Mouse (Mus musculus): ENCODE measurements at regions not wholly inside any gene's neighbourhood (a gene's known extent, or its start where the extent isn't known, plus 50 kb on each side); places are given as distances from the start of the nearest gene placed in this dataset.

DNA sequence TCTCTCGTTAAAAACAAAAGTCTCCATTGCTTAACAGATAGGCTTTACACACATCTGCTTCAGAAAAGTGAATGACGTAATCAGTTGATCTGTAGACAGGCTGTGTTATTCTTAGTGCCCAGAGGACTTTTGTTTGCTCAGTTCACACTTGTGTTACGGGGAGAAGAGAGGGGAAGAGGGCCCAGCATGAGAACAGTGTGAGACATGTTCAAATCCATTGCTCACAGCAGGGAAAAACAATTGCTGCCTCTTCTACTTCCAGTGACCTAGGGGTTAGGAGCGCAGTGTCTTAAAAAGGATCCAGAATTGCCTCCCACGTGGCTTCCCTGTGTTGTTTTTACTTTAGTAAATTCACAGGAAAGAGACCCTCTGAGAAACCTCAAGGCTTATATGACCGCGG lies 243.3 kb upstream of the BC052040 start:
- DNase-seq = no peak

DNA sequence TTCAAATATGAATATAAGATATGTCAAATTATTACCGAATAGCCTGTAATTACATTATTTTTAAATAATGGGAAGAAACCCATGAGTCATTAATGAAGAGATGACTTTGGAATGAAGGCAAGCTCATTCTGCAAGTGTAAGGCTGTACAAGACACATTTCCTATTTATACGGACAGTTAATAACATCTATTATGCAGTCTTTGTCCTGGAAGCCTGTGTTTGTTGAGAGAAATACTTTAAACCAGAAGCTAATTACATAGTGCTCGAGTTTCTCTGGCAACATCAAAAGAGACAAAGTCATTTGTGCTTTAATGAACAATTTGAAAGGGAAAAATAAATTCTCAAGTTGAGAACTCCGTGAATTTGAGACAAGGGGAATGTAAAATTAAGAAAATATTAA lies 242.5 kb upstream of the BC052040 start:
- DNase-seq = no peak

- DNase-seq = no peak
These were observed 239.2 kb upstream of the BC052040 start for GRCm38 (mm10) chr2:115342360-115342759.

DNA sequence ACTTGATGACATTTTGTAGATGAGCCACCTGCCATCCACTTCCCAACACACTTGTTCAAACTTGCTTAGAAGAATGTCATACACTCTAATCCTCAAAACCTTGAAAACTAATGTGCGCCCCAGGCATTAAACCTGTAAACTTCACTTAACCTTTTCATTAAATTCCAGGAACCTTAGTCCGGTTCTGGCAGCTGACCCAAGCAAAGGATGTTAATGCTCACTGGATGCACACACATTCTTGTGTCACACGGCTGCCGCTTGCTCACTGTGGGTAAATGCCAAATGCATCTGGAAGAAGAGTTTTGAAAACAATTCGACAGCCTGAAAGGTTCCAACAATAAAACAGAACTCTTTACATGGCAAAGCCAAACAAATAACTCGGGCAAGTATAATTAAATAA lies 235.0 kb upstream of the BC052040 start:
- no peak for DNase-seq

DNA sequence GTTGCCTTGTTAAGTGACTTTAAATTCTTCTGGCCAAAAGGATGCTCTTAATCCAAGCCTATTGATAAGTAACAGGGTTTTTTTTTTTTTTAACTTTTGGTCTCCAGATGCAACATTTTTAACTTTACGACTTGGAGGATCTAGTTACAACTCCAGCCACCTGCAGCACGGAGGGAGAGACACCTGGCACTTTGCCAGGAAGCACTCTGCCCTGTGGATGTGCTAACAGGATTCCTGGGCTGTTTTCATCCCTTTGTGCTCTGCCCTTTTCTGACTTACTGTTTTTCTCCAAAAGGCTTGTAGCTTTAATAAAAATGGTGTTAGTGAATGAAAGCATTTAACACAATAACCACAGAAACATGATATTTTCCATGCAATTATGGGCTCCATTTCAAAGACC lies 233.3 kb upstream of the BC052040 start:
- peak; percentile 47 to 51 for DNase-seq

GRCm38 (mm10) chr2:115371072-115371471 lies 210.4 kb upstream of the BC052040 start:
- no peak for DNase-seq

DNA sequence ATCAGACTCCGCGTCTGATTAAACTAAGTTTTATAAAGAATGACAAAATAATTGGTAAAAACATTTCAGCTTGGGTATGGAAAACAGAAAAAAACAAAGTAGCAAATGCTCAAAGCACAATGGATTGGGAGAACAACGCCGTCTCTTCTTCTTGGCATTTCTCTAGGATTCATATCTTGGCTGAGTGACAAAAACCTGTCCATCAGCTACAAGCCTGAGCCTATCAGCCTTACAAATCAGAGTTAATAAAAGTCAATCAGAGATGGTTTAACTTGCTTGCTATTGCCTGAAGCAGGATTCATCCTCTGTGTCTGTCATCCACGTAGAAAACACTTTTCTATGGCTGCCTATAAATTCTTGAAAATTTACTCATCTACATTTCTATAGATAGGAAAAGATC lies 206.2 kb upstream of the BC052040 start:
- DNase-seq = peak; percentile 10 to 37

- DNase-seq = peak; percentile 8 to 13
These were observed 196.9 kb upstream of the BC052040 start for GRCm38 (mm10) chr2:115384414-115385180.

GRCm38 (mm10) chr2:115385207-115386168 lies 196.0 kb upstream of the BC052040 start:
- DNase-seq = no peak

- no peak for DNase-seq
These were observed 189.9 kb upstream of the BC052040 start for GRCm38 (mm10) chr2:115391575-115391974.

GRCm38 (mm10) chr2:115392082-115392762 lies 189.3 kb upstream of the BC052040 start:
- no peak for DNase-seq

GRCm38 (mm10) chr2:115394091-115394490 lies 187.4 kb upstream of the BC052040 start:
- DNase-seq = no peak

DNA sequence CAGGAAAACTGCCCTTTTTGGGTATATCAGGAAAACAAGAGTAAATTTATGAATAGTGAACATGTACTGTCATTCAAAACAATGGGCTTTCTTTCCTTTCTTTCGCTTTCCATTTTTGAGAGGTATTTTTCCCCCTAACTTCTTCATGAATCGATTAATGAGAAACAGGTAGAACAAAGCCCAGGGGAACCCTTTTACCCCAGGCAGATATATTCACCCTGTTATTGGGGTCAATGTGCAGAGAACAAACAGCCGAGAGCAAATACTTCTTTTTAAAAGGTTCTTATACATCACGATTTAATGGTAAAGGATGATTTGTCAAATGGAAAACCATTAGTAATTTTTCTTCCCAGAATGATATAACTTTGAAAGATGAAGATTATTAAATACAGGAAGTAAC lies 183.0 kb upstream of the BC052040 start:
- DNase-seq = no peak

- no peak for DNase-seq
These were observed 182.3 kb upstream of the BC052040 start for GRCm38 (mm10) chr2:115399107-115399740.

DNA sequence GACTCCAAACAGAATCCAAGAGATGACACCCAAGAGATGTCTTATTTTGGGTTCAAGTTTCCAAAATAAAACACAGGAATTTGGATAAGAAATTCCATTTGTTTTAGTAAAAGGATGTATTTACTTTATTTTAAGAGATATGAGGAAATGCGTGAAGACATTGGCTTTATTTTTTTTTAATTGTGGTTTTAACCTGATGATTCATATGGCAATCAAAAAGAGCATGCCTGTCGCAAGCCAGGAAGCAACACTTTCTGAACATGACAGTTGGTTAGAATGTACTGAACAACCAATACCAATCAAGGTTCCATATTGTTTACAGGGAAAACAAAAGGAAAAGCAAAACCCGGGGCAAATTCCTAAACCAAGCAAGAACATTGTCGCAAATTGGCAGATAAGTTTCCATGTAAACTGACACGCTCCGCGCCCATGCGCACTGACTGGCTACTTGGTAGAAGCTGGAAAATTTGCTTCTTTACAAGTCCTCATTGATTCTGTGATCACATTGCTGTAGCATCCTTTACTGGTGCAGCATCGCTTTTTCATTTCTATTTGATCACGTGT lies 181.4 kb upstream of the BC052040 start:
- no peak for DNase-seq

GRCm38 (mm10) chr2:115402246-115402645 lies 179.3 kb upstream of the BC052040 start:
- no peak for DNase-seq

DNA sequence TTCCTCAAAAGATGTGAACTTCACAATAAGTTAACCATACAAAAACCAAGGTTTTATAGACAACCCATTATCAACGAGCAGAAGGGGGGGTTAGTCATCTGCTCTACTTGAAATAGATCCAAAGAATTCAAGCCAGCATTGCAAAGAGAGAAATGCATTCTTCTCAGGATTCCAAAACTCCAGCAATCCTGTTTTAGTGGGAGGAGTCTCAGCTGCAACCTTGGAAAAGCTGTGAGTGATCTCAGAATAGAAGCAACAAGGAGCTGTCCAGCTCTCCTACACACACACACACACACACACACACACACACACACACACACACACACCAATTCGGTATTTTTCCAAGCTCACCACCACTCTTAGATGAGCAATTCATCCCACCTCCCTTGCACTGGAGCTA lies 149.0 kb upstream of the BC052040 start:
- peak; percentile 3 to 5 for DNase-seq

DNA sequence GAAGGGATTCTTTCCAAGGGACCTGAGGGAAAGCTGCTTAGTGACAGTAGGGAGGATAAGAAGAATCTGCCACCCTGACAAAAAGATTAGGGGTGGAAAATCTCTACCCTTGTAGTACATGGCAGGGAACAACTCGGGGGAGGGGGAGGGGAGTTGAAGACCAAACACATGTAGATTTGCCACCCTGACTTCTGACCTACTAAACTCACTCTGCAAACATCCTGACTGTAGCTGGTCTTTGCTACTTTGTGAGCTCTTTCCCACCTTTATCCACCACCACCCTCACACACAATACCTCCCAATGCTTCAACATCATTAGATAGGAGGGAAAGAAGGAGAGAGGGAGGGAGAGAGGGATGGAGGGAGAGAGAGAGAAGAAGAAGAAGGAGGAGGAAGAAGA lies 140.4 kb upstream of the BC052040 start:
- DNase-seq = no peak

DNA sequence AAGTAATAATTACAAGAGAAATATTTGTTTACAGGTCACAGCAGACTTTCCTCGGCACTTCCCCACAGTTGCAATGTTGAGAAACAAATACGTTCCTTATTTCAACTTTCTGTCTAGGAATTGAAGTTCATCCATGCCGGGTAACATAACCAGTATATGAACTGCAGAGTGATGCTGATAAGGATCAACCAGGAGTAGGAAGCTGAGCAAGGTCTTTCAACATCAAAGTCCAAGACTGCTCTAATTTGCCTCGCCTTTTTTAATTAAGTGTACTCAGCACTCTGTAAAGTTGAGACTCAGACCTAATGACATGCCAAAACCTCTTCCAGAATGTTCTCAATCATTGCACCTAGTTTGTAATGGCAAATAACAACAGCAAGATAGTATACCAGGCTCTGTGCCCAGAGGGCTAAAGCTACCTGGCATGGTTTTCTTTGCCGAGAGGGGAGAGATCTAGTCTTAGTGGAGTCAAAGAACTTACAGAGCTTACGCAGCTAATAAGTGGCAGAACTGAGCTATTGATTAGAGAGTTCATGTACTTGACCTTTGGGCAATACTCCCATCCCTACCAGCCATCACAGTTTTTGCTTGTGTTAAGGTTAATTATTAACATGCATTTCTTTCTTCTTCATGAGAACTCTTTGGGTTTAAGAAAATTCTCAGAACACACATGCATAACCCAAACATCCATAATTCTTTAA lies 131.6 kb upstream of the BC052040 start:
- DNase-seq = no peak

DNA sequence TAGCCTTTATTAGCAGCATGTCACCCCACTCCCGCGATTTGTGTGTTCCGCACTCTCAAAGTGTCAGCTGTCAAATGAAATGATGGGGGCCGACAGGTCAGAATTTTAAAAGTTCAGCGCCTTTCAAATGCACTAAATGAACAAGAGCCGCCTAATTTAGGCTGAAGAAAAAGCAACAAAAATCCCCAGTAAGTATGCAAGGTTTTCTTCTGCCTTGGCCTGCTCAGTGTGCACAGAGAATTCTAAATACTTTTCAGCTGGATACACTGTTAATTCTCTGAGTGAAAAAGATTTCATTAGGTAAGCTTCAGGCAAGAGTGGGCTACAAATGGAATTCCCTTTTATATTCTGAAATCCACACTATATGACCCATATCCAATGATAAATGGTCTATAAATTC lies 125.9 kb upstream of the BC052040 start:
- DNase-seq = no peak

- DNase-seq = no peak
These were observed 125.0 kb upstream of the BC052040 start for GRCm38 (mm10) chr2:115456372-115457022.

Data from cerebellum, postnatal 10 days (tissue).